Mouse (Mus musculus) thymus, postnatal 0 days (tissue): Measurements from ENCODE around the gene Klf4. TPM values are rescaled to one million over a fixed set of nuclear protein-coding genes. Genes with fewer than 3 reads are reported as not detected.

Source experiments
- DNase-seq: peaks from one replicate; pipeline ENCODE4 v3.0.0-alpha.2; 2015; ENCODE audit warnings: low spot score
- polyA plus RNA-seq: library from polyadenylated mRNA; unstranded; fragments of >200 nt; fragmentation: Nextera tagmentation; extraction: Ambion mirVana; gene quantifications from 2 replicates; pipeline ENCODE4 v1.2.1, GENCODE M21; 2015

The Klf4 gene
- polyA plus RNA-seq, result 3.0 and 3.4 TPM in 2 replicates

GRCm38 (mm10) chr4:55532407-55533195 lies at the start of gene Klf4:
Gene Klf4 (minus strand): TSS chr4:55532466.
- peak; percentile 93 for DNase-seq

- no peak for DNase-seq
Observed at GRCm38 (mm10) chr4:55571432-55571831, 39.2 kb upstream of the Klf4 start.

GRCm38 (mm10) chr4:55567986-55568385 lies 35.7 kb upstream of the Klf4 start:
- no peak for DNase-seq

- no peak for DNase-seq
Observed at GRCm38 (mm10) chr4:55567575-55567974, 35.3 kb upstream of the Klf4 start.

GRCm38 (mm10) chr4:55564317-55564716 lies 32.1 kb upstream of the Klf4 start:
- DNase-seq, result no peak

GRCm38 (mm10) chr4:55563050-55563449 lies 30.8 kb upstream of the Klf4 start:
- no peak for DNase-seq

GRCm38 (mm10) chr4:55562062-55562461 lies 29.8 kb upstream of the Klf4 start:
- no peak for DNase-seq

GRCm38 (mm10) chr4:55546869-55547268 lies 14.6 kb upstream of the Klf4 start:
- DNase-seq, result no peak

- DNase-seq, result no peak
Observed at GRCm38 (mm10) chr4:55542753-55543152, 10.5 kb upstream of the Klf4 start.

GRCm38 (mm10) chr4:55541654-55542053 lies 9.4 kb upstream of the Klf4 start:
- no peak for DNase-seq

- DNase-seq, result no peak
Observed at GRCm38 (mm10) chr4:55541221-55541620, 9.0 kb upstream of the Klf4 start.

GRCm38 (mm10) chr4:55535012-55535411 lies 2.7 kb upstream of the Klf4 start:
- no peak for DNase-seq

GRCm38 (mm10) chr4:55534510-55534909 lies 2.2 kb upstream of the Klf4 start:
- no peak for DNase-seq

GRCm38 (mm10) chr4:55533803-55534254 lies 1.6 kb upstream of the Klf4 start:
- no peak for DNase-seq

- no peak for DNase-seq
Observed at GRCm38 (mm10) chr4:55533196-55533802, 1.0 kb upstream of the Klf4 start.

- DNase-seq, result no peak
Observed at GRCm38 (mm10) chr4:55531856-55532406, 335 bp downstream of the Klf4 start.

GRCm38 (mm10) chr4:55531096-55531855 lies 990 bp downstream of the Klf4 start:
- peak; percentile 28 for DNase-seq

- peak; percentile 18 for DNase-seq
Observed at GRCm38 (mm10) chr4:55530731-55531095, 1.6 kb downstream of the Klf4 start.

- no peak for DNase-seq
Observed at GRCm38 (mm10) chr4:55530236-55530635, 2.0 kb downstream of the Klf4 start.

- DNase-seq, result no peak
Observed at GRCm38 (mm10) chr4:55528404-55528803, 3.9 kb downstream of the Klf4 start.

- DNase-seq, result no peak
Observed at GRCm38 (mm10) chr4:55527931-55528330, 4.3 kb downstream of the Klf4 start.
